Mouse (Mus musculus) heart, embryonic 10.5 days (tissue): Measurements from ENCODE around the gene Basp1. TPM values are rescaled to one million over a fixed set of nuclear protein-coding genes. Genes with fewer than 3 reads are reported as not detected.

Experiments used
- DNase-seq: peaks from one replicate; pipeline ENCODE4 v3.0.0-alpha.2; 2017; ENCODE audit warnings: low spot score
- H3K27ac ChIP-seq: fragments of 300-500 bp; sonication (generic); 2 replicates; pipeline ENCODE4 v1.5.1; 2016; ENCODE audit warnings: mild to moderate bottlenecking
- H3K27me3 ChIP-seq: fragments of 300-500 bp; sonication (generic); 2 replicates; pipeline ENCODE4 v1.6.1; 2016; ENCODE audit warnings: mild to moderate bottlenecking; ENCODE audit not compliant: poor library complexity, insufficient read depth, severe bottlenecking
- H3K36me3 ChIP-seq: fragments of 300-500 bp; sonication (generic); 2 replicates; pipeline ENCODE4 v1.6.1; 2016; ENCODE audit warnings: mild to moderate bottlenecking, moderate library complexity
- H3K4me1 ChIP-seq: fragments of 300-500 bp; sonication (generic); 2 replicates; pipeline ENCODE4 v1.6.1; 2016; ENCODE audit warnings: mild to moderate bottlenecking
- H3K4me3 ChIP-seq: fragments of 300-500 bp; sonication (generic); 2 replicates; pipeline ENCODE4 v1.5.1; 2016; ENCODE audit warnings: mild to moderate bottlenecking, moderate library complexity
- H3K9me3 ChIP-seq: fragments of 300-500 bp; sonication (generic); 2 replicates; pipeline ENCODE4 v1.6.1; 2016; ENCODE audit warnings: mild to moderate bottlenecking, moderate library complexity
- whole genome bisulfite sequencing: fragments of 180-500 bp; shearing (Covaris S2); methylation state at CpG from one replicate; pipeline ENCODE4 v1.1.7; 2016; 5-methylcytosine and 5-hydroxymethylcytosine counted together
- polyA plus RNA-seq: library from polyadenylated mRNA; unstranded; fragments of >200 nt; fragmentation: Nextera tagmentation; extraction: Ambion mirVana; gene quantifications from 2 replicates; pipeline ENCODE4 v1.2.1, GENCODE M21; 2016

Gene Basp1
- polyA plus RNA-seq, 1 experiment from 2014 or later, result 22.0 TPM

DNA sequence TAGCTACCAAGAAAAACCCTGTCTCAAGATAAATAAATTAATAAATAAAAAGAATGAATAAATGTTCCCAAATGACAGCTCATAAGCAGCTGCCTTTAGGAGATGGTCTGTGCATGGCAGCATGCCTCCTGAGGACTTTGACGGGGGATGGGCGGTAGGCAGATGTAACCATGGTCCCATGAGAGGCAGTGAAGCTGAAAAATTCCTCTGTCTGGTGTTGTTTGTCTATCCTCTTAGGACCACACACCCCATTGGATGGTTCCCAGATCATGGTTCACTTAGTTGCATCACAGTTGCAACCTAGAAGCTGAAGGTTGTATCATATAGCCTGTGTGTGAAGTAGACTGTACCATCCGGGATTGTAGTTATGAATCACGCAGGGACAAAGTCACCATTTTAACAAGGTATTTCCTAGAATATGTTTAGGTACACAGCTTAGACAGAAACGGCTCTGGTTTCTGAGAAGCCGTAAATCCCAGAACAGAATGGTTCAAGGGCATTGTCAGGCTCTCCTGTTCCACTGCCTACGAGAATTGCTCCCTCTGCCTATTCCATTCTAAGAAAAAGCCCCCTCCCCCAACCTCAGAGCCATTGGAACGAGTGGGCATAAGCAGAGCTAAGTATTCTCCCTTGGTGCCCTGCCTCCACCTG, 29.7 kb upstream of the Basp1 start:
- DNase-seq, result peak; percentile 60
- Histone ChIP-seq H3K27me3 (peaks cover 44% of the 10 kb centered on the region; the same call in 1 of the 2 replicates), H3K36me3 (no peaks in the 10 kb centered on the region), H3K9me3 (no peaks in the 10 kb centered on the region), H3K4me1 (peaks cover 16% of the 10 kb centered on the region), H3K4me3 (no peak overlapping the region), H3K27ac (no peak overlapping the region)
- WGBS, result 74% methylated on average over 8 of the region's 8 CpGs

- Histone ChIP-seq H3K27me3 (peaks cover 42% of the 10 kb centered on the region; the same call in 1 of the 2 replicates), H3K36me3 (no peaks in the 10 kb centered on the region), H3K4me3 (peak overlapping the region; percentile 50; the same call in 1 of the 2 replicates), H3K4me1 (peaks cover 16% of the 10 kb centered on the region), H3K27ac (no peak overlapping the region), H3K9me3 (no peaks in the 10 kb centered on the region)
- no peak for DNase-seq
- 70% methylated on average over 9 of the region's 9 CpGs for WGBS
Measured at GRCm38 (mm10) chr15:25441868-25442185, 28.3 kb upstream of the Basp1 start.

DNA sequence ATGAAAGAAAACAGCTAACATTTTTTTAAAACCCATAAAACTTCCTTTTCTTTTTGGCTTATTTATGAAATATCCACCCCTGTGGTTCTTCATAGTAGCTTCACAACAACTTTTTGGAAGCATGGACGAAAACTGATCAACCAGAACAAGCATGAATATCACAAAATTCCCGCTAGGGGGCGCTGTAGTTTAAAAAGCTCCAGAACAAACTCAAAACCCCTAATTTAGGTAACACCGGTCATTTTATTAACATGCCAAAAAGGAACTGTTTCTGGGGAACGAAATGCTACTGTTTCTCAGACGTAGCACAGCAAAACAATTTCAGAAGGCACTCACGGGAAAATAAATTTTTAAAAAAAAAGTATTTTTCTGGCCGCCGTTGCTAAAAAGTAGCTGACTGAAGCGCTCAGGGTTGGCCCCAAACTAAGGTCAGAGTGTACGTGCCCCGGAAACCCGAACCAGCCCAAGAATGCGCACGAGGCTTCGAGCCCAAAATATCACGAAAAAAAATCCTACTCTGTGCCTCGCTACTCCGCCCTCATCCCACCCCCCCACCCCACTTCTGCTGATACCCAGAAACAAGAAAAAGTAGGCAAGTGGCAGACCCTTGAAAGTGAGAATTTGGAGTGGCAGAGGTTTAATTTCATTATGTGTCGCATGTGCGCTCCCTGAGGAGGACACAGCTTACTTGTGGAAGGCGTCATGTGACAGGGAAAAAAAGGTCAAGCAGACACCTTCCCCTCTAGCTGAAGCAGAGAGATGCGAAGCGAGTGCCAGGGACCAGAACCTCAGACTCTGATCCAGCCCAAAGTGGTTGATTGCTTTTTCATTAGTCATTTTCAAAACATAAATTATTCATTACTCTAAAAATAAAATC, 27.7 kb upstream of the Basp1 start:
- Histone ChIP-seq H3K4me1 (peaks cover 16% of the 10 kb centered on the region), H3K27me3 (peaks cover 42% of the 10 kb centered on the region; the same call in 1 of the 2 replicates), H3K27ac (no peak overlapping the region), H3K9me3 (no peaks in the 10 kb centered on the region), H3K4me3 (peak overlapping the region; percentile 50), H3K36me3 (no peaks in the 10 kb centered on the region)
- DNase-seq, result peak; percentile 81
- WGBS, result 14% methylated on average over 24 of the region's 24 CpGs

GRCm38 (mm10) chr15:25440317-25440716, 26.8 kb upstream of the Basp1 start:
- Histone ChIP-seq H3K9me3 (no peaks in the 10 kb centered on the region), H3K4me1 (peaks cover 8% of the 10 kb centered on the region), H3K27me3 (peaks cover 42% of the 10 kb centered on the region; the same call in 1 of the 2 replicates), H3K27ac (no peak overlapping the region), H3K4me3 (no peak overlapping the region), H3K36me3 (no peaks in the 10 kb centered on the region)
- DNase-seq, result no peak
- 81% methylated on average over 8 of the region's 8 CpGs for WGBS

DNA sequence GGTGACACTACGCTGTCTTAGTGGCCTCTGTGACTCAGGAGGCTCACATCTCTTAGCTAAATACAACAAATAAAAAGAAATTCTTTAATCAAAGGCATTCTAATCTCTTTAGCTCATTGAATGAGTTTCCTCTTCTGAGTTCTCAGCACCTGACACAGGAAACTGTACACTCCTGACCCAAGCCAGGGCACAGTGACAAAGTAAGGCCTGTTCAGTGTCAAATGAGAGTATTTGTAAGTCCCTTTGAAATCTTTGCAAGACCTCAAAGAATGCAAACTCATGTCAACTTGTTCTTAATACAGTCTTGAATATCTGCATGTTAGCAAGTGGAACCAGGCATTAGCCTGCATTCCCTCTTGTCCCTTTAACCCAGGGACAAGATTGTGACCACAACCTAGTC, 18.8 kb upstream of the Basp1 start:
- H3K27ac ChIP-seq, result no peak overlapping the region
- no peaks in the 10 kb centered on the region for H3K36me3 ChIP-seq
- WGBS, result 73% methylated on average over 1 of the region's 1 CpGs
- H3K4me3 ChIP-seq, result no peak overlapping the region
- H3K27me3 ChIP-seq, result no peaks in the 10 kb centered on the region; the same call in 1 of the 2 replicates
- H3K9me3 ChIP-seq, result no peaks in the 10 kb centered on the region
- H3K4me1 ChIP-seq, result no peaks in the 10 kb centered on the region
- DNase-seq, result no peak

DNA sequence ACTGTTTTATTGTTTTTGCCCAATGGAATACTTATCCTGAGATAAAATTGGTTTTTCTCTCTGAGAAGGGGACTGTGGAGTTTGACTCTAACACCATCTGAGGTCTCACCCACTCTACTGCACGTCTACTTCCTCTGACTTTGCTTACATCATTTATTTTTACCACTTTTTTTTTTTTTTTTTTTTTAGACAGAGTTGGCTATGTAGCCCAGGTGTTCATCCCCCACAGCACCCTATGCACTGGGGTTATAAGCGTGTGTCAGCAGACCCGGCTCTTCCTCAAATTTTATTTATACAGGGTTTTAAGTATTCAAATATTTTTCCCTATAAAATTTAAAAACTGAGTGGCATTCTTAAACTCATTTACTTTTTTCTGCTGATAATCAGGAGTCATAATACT, 16.6 kb upstream of the Basp1 start:
- H3K4me1 ChIP-seq, result no peaks in the 10 kb centered on the region
- H3K4me3 ChIP-seq, result no peak overlapping the region
- H3K9me3 ChIP-seq, result no peaks in the 10 kb centered on the region
- 72% methylated on average over 3 of the region's 3 CpGs for WGBS
- no peak for DNase-seq
- no peaks in the 10 kb centered on the region for H3K27me3 ChIP-seq
- H3K27ac ChIP-seq, result no peak overlapping the region
- no peaks in the 10 kb centered on the region for H3K36me3 ChIP-seq

DNA sequence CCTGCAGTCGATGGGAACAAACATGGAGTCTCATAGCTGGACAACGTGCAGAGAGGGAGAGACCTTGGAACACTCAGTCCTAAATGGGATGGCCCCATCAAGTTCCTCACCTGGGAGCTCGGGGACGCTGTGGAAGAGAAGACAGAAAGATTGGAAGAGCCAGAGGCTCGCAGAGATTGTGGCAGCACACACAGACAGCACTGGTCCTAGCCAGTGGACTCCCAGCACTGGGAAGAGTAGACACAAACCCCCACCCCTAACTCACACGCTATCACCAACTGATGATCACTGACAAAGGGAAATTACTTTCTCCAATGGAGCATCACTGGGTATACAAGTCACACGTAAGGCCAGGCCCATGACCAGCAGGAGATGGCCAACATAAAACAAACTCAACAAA, 15.4 kb upstream of the Basp1 start:
- H3K36me3 ChIP-seq, result no peaks in the 10 kb centered on the region
- no peaks in the 10 kb centered on the region for H3K4me1 ChIP-seq
- no peak overlapping the region for H3K4me3 ChIP-seq
- H3K9me3 ChIP-seq, result no peaks in the 10 kb centered on the region
- 72% methylated on average over 7 of the region's 7 CpGs for WGBS
- DNase-seq, result no peak
- no peaks in the 10 kb centered on the region for H3K27me3 ChIP-seq
- H3K27ac ChIP-seq, result no peak overlapping the region

DNA sequence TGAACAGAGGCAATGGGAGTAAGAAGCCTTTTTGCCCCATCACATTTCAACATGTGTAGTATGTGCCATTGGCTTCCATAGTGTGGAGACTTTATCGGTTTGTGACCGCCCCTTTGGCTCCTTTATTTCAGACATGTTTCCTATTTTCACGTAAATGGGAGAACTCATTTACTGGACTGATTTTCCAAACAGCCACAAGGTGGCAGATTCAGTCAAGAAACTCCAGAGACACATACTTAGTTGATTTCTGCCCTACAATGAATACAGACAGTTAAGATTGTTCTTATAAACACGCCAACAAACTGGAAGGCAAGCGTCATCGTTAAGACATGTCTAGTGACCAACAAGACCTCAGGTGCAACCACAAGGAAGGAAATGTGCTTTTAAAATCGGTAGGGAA, 15.0 kb upstream of the Basp1 start:
- H3K9me3 ChIP-seq, result no peaks in the 10 kb centered on the region
- H3K4me3 ChIP-seq, result no peak overlapping the region
- DNase-seq, result no peak
- H3K27ac ChIP-seq, result no peak overlapping the region
- no peaks in the 10 kb centered on the region for H3K27me3 ChIP-seq
- no peaks in the 10 kb centered on the region for H3K4me1 ChIP-seq
- WGBS, result 50% methylated on average over 7 of the region's 7 CpGs
- H3K36me3 ChIP-seq, result no peaks in the 10 kb centered on the region

DNA sequence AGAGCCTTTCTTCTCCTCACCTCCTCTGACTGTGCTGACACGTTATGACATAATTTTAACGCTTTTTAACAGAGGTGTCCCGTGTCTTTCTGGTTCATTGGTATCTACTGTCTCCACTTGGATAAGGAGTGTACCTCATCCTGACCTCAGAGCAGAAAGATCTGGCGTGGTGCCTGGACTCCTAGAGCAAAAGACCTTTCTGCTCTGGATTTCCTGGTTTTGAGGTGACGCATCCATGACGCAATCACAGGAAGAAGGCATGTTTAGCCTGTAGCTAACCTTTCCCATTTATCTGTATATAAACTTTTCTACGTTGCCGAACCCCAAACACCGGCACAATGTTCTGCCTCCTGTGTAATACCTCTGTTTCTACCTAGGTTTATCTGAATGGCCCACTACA, 6.7 kb upstream of the Basp1 start:
- no peaks in the 10 kb centered on the region for H3K27me3 ChIP-seq

DNA sequence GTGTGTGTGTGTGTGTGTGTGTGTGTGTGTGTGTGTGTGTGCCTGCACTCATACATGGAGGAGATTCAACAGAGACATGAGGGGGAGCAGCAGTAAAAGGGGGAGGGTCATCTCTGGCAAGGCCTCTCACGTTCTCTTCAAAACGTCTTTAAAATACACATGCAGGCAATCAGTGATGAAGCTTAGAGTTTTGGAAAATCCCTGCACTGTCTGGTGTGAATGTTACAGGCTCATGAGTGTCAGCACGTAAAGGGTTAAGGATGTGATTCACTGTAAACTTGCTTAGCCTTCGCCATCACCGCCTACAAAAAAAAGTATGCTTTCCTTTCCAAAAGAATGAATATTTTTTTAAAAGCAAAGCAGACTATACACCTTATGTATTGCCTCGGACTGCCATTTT, 2.8 kb upstream of the Basp1 start:
- WGBS, result 70% methylated on average over 6 of the region's 6 CpGs
- no peak for DNase-seq
- Histone ChIP-seq H3K36me3 (no peaks in the 10 kb centered on the region), H3K9me3 (no peaks in the 10 kb centered on the region), H3K27me3 (no peaks in the 10 kb centered on the region), H3K4me3 (no peak overlapping the region), H3K4me1 (peaks cover 17% of the 10 kb centered on the region; the same call in 1 of the 2 replicates), H3K27ac (no peak overlapping the region)

More for the DNA sequence above, 6.7 kb upstream of the Basp1 start:
- no peak overlapping the region for H3K4me3 ChIP-seq
- WGBS, result 84% methylated on average over 9 of the region's 9 CpGs
- no peaks in the 10 kb centered on the region for H3K4me1 ChIP-seq
- no peaks in the 10 kb centered on the region for H3K9me3 ChIP-seq
- DNase-seq, result no peak
- H3K36me3 ChIP-seq, result no peaks in the 10 kb centered on the region
- no peak overlapping the region for H3K27ac ChIP-seq

- Histone ChIP-seq H3K4me1 (peaks cover 17% of the 10 kb centered on the region; the same call in 1 of the 2 replicates), H3K4me3 (no peak overlapping the region), H3K27ac (no peak overlapping the region), H3K36me3 (no peaks in the 10 kb centered on the region), H3K27me3 (no peaks in the 10 kb centered on the region), H3K9me3 (no peaks in the 10 kb centered on the region)
- WGBS, result 70% methylated on average over 4 of the region's 4 CpGs
- DNase-seq, result no peak
Measured at GRCm38 (mm10) chr15:25415958-25416357, 2.4 kb upstream of the Basp1 start.

DNA sequence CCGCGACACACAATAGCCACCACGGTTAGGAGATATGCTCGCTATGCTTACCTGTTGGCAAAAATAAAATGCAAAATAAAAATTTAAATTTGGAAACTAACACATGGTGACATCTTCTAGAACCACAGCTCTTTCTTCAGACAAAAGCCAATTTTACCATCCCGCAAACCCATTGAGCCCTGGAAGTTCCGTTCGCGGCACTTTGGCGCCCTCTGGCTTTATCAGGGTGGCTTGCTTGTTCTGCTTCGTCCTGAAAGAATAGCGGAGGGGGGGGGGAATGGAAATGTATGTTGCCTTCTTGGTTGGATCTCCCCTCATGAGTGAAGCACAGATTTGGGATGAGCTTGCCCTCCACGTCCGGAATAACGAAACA, 1.2 kb upstream of the Basp1 start:
- Histone ChIP-seq H3K36me3 (no peaks in the 10 kb centered on the region), H3K4me1 (peaks cover 17% of the 10 kb centered on the region; the same call in 1 of the 2 replicates), H3K4me3 (peak overlapping the region; percentile 84), H3K27me3 (no peaks in the 10 kb centered on the region), H3K27ac (peak overlapping the region; percentile 92), H3K9me3 (no peaks in the 10 kb centered on the region)
- DNase-seq, result peak; percentile 87
- WGBS, result under 1% methylated on average over 14 of the region's 14 CpGs

DNA sequence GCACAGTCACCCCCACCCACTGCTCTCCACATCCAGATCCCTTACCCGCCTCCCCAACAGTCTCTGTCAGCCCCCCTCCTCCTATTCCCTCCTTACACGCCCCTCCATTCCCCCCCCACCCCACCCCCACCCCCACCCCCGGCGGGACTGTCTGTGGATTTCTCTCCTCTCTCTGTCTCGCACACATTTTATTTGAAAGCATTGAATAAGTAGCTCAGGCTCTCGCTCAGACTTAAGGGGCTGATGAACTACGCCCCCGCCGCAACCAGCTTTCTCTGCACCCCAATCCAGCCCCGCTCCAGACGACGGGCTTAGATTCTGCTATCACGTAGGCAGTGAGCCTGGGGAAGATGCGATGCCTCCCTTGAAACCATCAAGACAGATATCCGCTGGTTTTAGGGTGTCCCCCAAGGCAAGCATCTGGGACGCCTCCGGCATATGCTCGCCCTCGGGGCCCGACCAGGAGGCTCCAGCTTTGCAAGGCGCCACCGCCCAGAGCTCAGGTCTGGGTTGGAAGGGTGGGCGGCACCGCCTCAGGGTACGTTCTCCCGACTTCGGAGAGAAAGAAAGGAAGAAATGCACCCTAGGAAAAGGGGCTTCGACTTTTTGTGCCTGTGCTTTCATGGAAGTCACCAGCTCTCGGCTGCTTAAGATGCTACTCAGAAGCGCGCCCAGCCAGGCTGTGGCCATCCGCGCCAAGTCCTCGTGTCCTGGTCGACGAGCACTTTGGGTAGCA, 615 bp upstream of the Basp1 start:
- peak overlapping the region; percentile 92 for H3K27ac ChIP-seq
- under 1% methylated on average over 36 of the region's 36 CpGs for WGBS
- no peaks in the 10 kb centered on the region for H3K9me3 ChIP-seq
- peak overlapping the region; percentile 84 for H3K4me3 ChIP-seq
- peak; percentile 87 for DNase-seq
- no peaks in the 10 kb centered on the region for H3K27me3 ChIP-seq
- H3K36me3 ChIP-seq, result no peaks in the 10 kb centered on the region
- peaks cover 17% of the 10 kb centered on the region; the same call in 1 of the 2 replicates for H3K4me1 ChIP-seq
